Mouse (Mus musculus) CH12.LX (cell line): Measurements from ENCODE around the gene Cep89. TPM values are rescaled to one million over a fixed set of nuclear protein-coding genes. Genes with fewer than 3 reads are reported as not detected.

Experiments
- DNase-seq: peaks from one replicate; pipeline ENCODE4 v3.0.0-alpha.2; 2013; ENCODE audit errors: extremely low read depth
- H3K27ac ChIP-seq: 2 replicates; pipeline ENCODE4 v1.5.1; 2012; ENCODE audit warnings: low read depth, mild to moderate bottlenecking, control low read depth, moderate library complexity; ENCODE audit not compliant: insufficient read depth
- H3K27me3 ChIP-seq: replicated peaks from 2 replicates; pipeline ENCODE3; 2012; ENCODE audit warnings: inconsistent platforms
- H3K36me3 ChIP-seq, 2 experiments: replicated peaks in 1 of 2; 2 replicates each; pipeline versions ENCODE3 to v1.6.1; 2012; ENCODE audit warnings: inconsistent platforms in 1 of 2, low read length in 1 of 2, mild to moderate bottlenecking in 1 of 2, mixed read lengths in 1 of 2, moderate library complexity in 1 of 2; ENCODE audit not compliant: control insufficient read depth in 1 of 2, insufficient read depth in 1 of 2
- H3K4me1 ChIP-seq, 2 experiments: 2 replicates each; pipeline ENCODE4 v1.6.1; 2012; ENCODE audit warnings: inconsistent platforms in 1 of 2, moderate library complexity in 1 of 2; ENCODE audit not compliant: insufficient read depth in 2 of 2, control insufficient read depth in 1 of 2
- H3K4me2 ChIP-seq: 2 replicates; pipeline ENCODE4 v1.6.1; 2012; ENCODE audit warnings: low read depth, mild to moderate bottlenecking, control low read depth; ENCODE audit not compliant: poor library complexity, insufficient read depth, severe bottlenecking
- H3K4me3 ChIP-seq, 3 experiments: fragments of 150-350 bp in 1 of 3; sonication (generic) in 1 of 3; replicated peaks in 1 of 3; 2 replicates each; pipeline versions ENCODE3 to v1.5.1; 2011 to 2012; ENCODE audit warnings: low read depth in 2 of 3, low read length in 2 of 3, mild to moderate bottlenecking in 2 of 3, moderate library complexity in 2 of 3, control low read depth in 1 of 3, improper control_type of control experiment in 1 of 3, inconsistent platforms in 1 of 3, mixed read lengths in 1 of 3; ENCODE audit not compliant: poor library complexity in 1 of 3
- H3K79me2 ChIP-seq: replicated peaks from 2 replicates; pipeline ENCODE4 v1.6.1; 2012; ENCODE audit warnings: mild to moderate bottlenecking, moderate library complexity; ENCODE audit not compliant: control insufficient read depth, poor library complexity, insufficient read depth, severe bottlenecking; ENCODE audit errors: extremely low read depth
- H3K9ac ChIP-seq: 2 replicates; pipeline ENCODE4 v1.6.1; 2012; ENCODE audit warnings: low read depth, mild to moderate bottlenecking, control low read depth, moderate library complexity; ENCODE audit not compliant: insufficient read depth
- H3K9me3 ChIP-seq: replicated peaks from 2 replicates; pipeline ENCODE3; 2012; ENCODE audit warnings: low read length, inconsistent platforms, mixed read lengths
- BHLHE40 ChIP-seq: IDR thresholded peaks from 2 replicates; pipeline ENCODE4 v1.6.1; 2011; ENCODE audit warnings: mild to moderate bottlenecking, low read depth, low read length, improper control_type of control experiment
- CHD1 ChIP-seq: IDR thresholded peaks from 2 replicates; pipeline ENCODE4 v1.6.1; 2012; ENCODE audit warnings: low read depth, low read length, improper control_type of control experiment, inconsistent platforms
- ELF1 ChIP-seq: IDR thresholded peaks from 2 replicates; pipeline ENCODE4 v1.6.1; 2014; ENCODE audit warnings: low read depth, mild to moderate bottlenecking, inconsistent platforms, low read length, improper control_type of control experiment
- HCFC1 ChIP-seq: IDR thresholded peaks from 2 replicates; pipeline ENCODE4 v1.6.1; 2012; ENCODE audit warnings: low read depth, mild to moderate bottlenecking, inconsistent platforms, low read length, improper control_type of control experiment
- IRF4 ChIP-seq: IDR thresholded peaks from 2 replicates; pipeline ENCODE4 v1.6.1; 2014; ENCODE audit warnings: low read depth, mild to moderate bottlenecking, inconsistent platforms, low read length, improper control_type of control experiment
- JUN ChIP-seq: IDR thresholded peaks from 2 replicates; pipeline ENCODE4 v1.6.1; 2011; ENCODE audit warnings: low read depth, mild to moderate bottlenecking, low read length, improper control_type of control experiment, moderate library complexity; ENCODE audit not compliant: insufficient read depth
- JUND ChIP-seq: conservative IDR thresholded peaks from 2 replicates; pipeline ENCODE4 v1.6.1; 2011; ENCODE audit warnings: low read depth, low read length, improper control_type of control experiment
- KAT2A ChIP-seq: IDR thresholded peaks from 2 replicates; pipeline ENCODE4 v1.6.1; 2012; ENCODE audit warnings: low read length, improper control_type of control experiment, inconsistent platforms; ENCODE audit not compliant: insufficient replicate concordance
- MAFK ChIP-seq: IDR thresholded peaks from 2 replicates; pipeline ENCODE4 v1.6.1; 2011; ENCODE audit warnings: low read length, improper control_type of control experiment; ENCODE audit not compliant: insufficient replicate concordance
- MXI1 ChIP-seq: IDR thresholded peaks from 2 replicates; pipeline ENCODE4 v1.6.1; 2011; ENCODE audit warnings: mild to moderate bottlenecking, low read depth, low read length, improper control_type of control experiment
- MYC ChIP-seq: IDR thresholded peaks from 2 replicates; pipeline ENCODE4 v1.6.1; 2011; ENCODE audit warnings: low read depth, mild to moderate bottlenecking, improper control_type of control experiment, low read length
- NELFE ChIP-seq: IDR thresholded peaks from 2 replicates; pipeline ENCODE4 v1.6.1; 2011; ENCODE audit warnings: low read depth, low read length, improper control_type of control experiment
- NRF1 ChIP-seq: IDR thresholded peaks from 2 replicates; pipeline ENCODE4 v1.6.1; 2014; ENCODE audit warnings: low read depth, mild to moderate bottlenecking, inconsistent platforms, low read length, improper control_type of control experiment, moderate library complexity
- POLR2A ChIP-seq: IDR thresholded peaks from 2 replicates; pipeline ENCODE4 v1.6.1; 2011; ENCODE audit warnings: low read depth, mild to moderate bottlenecking, improper control_type of control experiment, low read length
- POLR2AphosphoS2 ChIP-seq: IDR thresholded peaks from 2 replicates; pipeline ENCODE4 v1.6.1; 2011; ENCODE audit warnings: low read depth, low read length, improper control_type of control experiment
- SMC3 ChIP-seq: IDR thresholded peaks from 2 replicates; pipeline ENCODE4 v1.6.1; 2011; ENCODE audit warnings: low read depth, low read length, improper control_type of control experiment
- TCF12 ChIP-seq: IDR thresholded peaks from 2 replicates; pipeline ENCODE4 v1.6.1; 2014; ENCODE audit warnings: low read depth, mild to moderate bottlenecking, inconsistent platforms, low read length, improper control_type of control experiment
- UBTF ChIP-seq: IDR thresholded peaks from 2 replicates; pipeline ENCODE4 v1.6.1; 2012; ENCODE audit warnings: low read depth, mild to moderate bottlenecking, inconsistent platforms, low read length, improper control_type of control experiment, moderate library complexity
- ZKSCAN1 ChIP-seq: IDR thresholded peaks from 2 replicates; pipeline ENCODE4 v1.6.1; 2012; ENCODE audit warnings: low read depth, inconsistent platforms, low read length, improper control_type of control experiment, borderline replicate concordance
- ZMIZ1 ChIP-seq: IDR thresholded peaks from 2 replicates; pipeline ENCODE4 v1.6.1; 2012; ENCODE audit warnings: low read depth, mild to moderate bottlenecking, inconsistent platforms, low read length, improper control_type of control experiment
- ZNF384 ChIP-seq: IDR thresholded peaks from 2 replicates; pipeline ENCODE4 v1.6.1; 2012; ENCODE audit warnings: low read depth, low read length, improper control_type of control experiment, inconsistent platforms
- dilution Hi-C: fragments of 300-500 bp; cut with MboI; formaldehyde crosslinking; loops from 2 replicates; pipeline ENCODE4 v1.14.3; 2020; ENCODE audit warnings: low sequenced_read_pairs; ENCODE audit not compliant: extremely low pct_unique_long_range_greater_than_20kb, extremely low pct_ligation_motif_present
- in situ Hi-C: fragments of 300-500 bp; cut with MboI; formaldehyde crosslinking; loops from 3 replicates; pipeline ENCODE4 v1.14.3; 2019; ENCODE audit warnings: low sequenced_read_pairs, low pct_ligation_motif_present, low pct_unique_long_range_greater_than_20kb, mixed read lengths
- polyA plus RNA-seq: library from polyadenylated mRNA; unstranded; fragments of >175 nt; gene quantifications from 2 replicates; pipeline ENCODE4 v1.2.1, GENCODE M21; 2012; ENCODE audit warnings: low read depth; ENCODE audit not compliant: insufficient read length
- total RNA-seq, 2 experiments: library from RNA; depleted of rRNA; stranded (reverse); fragments of 300-350 nt in 1 of 2; fragments of >200 nt in 1 of 2; gene quantifications; 2 replicates each; pipeline ENCODE4 v1.2.3; 2012 to 2014

Gene Cep89
- total and polyA plus RNA-seq, 3 experiments, result 5.2 to 25.4 (median 12.6) TPM

DNA sequence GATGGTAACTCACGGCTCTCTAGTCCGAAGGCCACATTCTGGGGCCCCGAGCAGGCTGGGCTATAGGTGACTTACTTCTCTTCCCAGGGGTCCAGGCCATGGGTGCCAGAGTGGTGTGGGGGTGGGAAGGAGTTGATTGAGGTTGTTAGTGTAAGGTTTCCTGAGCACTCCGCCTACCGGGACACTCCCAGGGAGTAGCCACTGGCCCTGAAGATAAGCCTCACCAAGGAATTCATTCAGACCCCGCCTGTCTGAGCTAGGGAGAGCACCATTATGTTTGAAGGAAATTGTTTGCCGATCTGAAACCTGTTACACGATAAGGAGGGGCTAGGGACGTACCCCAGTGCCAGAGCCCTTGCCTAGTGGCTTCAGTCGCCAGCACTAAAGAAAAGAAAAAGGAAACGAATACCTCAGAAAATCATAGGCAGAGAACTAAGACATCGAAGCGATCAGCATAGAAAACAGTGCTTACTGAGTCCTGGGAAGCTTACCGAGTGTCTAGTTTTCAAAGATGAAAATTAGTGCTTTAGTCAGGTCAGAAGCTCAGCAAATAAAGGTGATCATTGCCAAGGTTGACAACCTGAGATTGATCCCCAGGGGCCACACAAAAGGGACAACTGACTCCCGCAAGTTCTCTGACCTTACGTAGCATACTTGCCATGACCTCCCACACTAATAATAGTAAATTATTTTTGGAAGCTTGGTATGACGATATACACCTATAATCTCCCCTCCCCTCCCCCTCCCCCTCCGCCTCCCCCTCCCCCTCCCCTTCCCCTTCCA is 48.7 kb upstream of the Cep89 start:
- dilution Hi-C loops, result no loop called here
- no peaks in the 10 kb centered on the region for H3K36me3 ChIP-seq

DNA sequence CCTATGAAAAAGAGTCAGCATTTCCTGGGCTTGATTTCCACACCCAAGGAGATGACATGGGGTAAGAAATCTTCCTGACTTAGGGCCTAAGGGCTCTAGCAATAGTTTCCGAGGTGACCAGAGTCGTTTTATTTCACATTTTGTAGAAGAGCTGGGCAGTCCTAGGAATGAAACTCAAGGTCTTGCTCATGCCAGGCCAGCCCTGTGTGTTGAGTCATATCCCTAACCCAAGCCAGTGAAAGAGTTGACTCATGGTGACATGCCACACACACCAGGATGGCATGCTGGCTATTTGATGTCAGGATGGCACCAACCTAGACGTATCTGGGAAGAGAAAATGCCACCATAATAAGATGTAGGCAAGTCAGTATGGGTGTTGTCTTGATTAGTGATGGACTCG is 47.8 kb upstream of the Cep89 start:
- no peak for DNase-seq
- Histone ChIP-seq H3K27me3 (peaks cover 19% of the 10 kb centered on the region), H3K4me2 (no peak overlapping the region), H3K36me3 (no peaks in the 10 kb centered on the region), H3K4me1 (no peaks in the 10 kb centered on the region), H3K79me2 (no peaks in the 10 kb centered on the region), H3K9ac (no peak overlapping the region), H3K9me3 (peaks cover 4% of the 10 kb centered on the region), H3K27ac (no peak overlapping the region), H3K4me3 (no peak overlapping the region)
- dilution Hi-C loops, result no loop called here
- TF ChIP-seq KAT2A (no peak), NRF1 (no peak), POLR2A (no peak), MYC (no peak), ELF1 (no peak), JUN (no peak)
- in situ Hi-C loops, result no loop called here

More for the DNA sequence above, 48.7 kb upstream of the Cep89 start:
- Histone ChIP-seq H3K4me2 (no peak overlapping the region), H3K27me3 (peaks cover 19% of the 10 kb centered on the region), H3K79me2 (no peaks in the 10 kb centered on the region), H3K4me3 (no peak overlapping the region), H3K9ac (no peak overlapping the region), H3K27ac (no peak overlapping the region), H3K4me1 (no peaks in the 10 kb centered on the region), H3K9me3 (peaks cover 4% of the 10 kb centered on the region)
- DNase-seq, result no peak
- TF ChIP-seq UBTF (no peak), CHD1 (no peak), HCFC1 (no peak), ZNF384 (no peak), MAFK (no peak), ZMIZ1 (no peak), MXI1 (no peak), NRF1 (no peak), JUND (no peak), NELFE (no peak), BHLHE40 (no peak), POLR2A (no peak), SMC3 (no peak), POLR2AphosphoS2 (no peak), IRF4 (no peak), MYC (no peak), KAT2A (no peak), TCF12 (no peak), ZKSCAN1 (no peak)
- in situ Hi-C loops, result no loop called here
